Mouse (Mus musculus) embryonic facial prominence, embryonic 12.5 days (tissue): ENCODE data around the gene Eps8l1. TPM values are rescaled to one million over a fixed set of nuclear protein-coding genes. Genes with fewer than 3 reads are reported as not detected.
A peak's percentile ranks its signal among the peaks of the same experiment; 100 is the strongest.

Experiments
- ATAC-seq: fragments of 200-750 bp; cut with Nextera tagmentation; 2 replicates; pipeline ENCODE4 v1.8.0; 2017; ENCODE audit not compliant: insufficient number of reproducible peaks, insufficient read depth, low FRiP score, low TSS enrichment
- H3K27ac ChIP-seq: fragments of 300-500 bp; sonication (generic); 2 replicates; pipeline ENCODE4 v1.5.1; 2016; ENCODE audit warnings: mild to moderate bottlenecking
- H3K27me3 ChIP-seq: fragments of 300-500 bp; sonication (generic); 2 replicates; pipeline ENCODE4 v1.6.1; 2016; ENCODE audit warnings: mild to moderate bottlenecking, moderate library complexity
- H3K36me3 ChIP-seq: fragments of 300-500 bp; sonication (generic); 2 replicates; pipeline ENCODE4 v1.6.1; 2016; ENCODE audit warnings: mild to moderate bottlenecking
- H3K4me1 ChIP-seq: fragments of 300-500 bp; sonication (generic); 2 replicates; pipeline ENCODE4 v1.6.1; 2016
- H3K4me2 ChIP-seq: fragments of 300-500 bp; sonication (generic); replicated peaks from 2 replicates; pipeline ENCODE4 v1.6.1; 2016; ENCODE audit warnings: mild to moderate bottlenecking, moderate library complexity
- H3K4me3 ChIP-seq: fragments of 300-500 bp; sonication (generic); 2 replicates; pipeline ENCODE4 v1.5.1; 2016; ENCODE audit warnings: mild to moderate bottlenecking
- H3K9ac ChIP-seq: fragments of 300-500 bp; sonication (generic); 2 replicates; pipeline ENCODE4 v1.6.1; 2016; ENCODE audit warnings: mild to moderate bottlenecking, moderate library complexity
- H3K9me3 ChIP-seq: fragments of 300-500 bp; sonication (generic); 2 replicates; pipeline ENCODE4 v1.6.1; 2016; ENCODE audit warnings: mild to moderate bottlenecking, moderate library complexity
- WGBS: fragments of 180-500 bp; shearing (Covaris S2); methylation state at CpG from one replicate; pipeline ENCODE4 v1.1.7; 2016; 5-methylcytosine and 5-hydroxymethylcytosine counted together
- polyA plus RNA-seq: library from polyadenylated mRNA; unstranded; fragments of >200 nt; fragmentation: Nextera tagmentation; extraction: Ambion mirVana; gene quantifications from 2 replicates; pipeline ENCODE4 v1.2.1, GENCODE M21; 2016

The Eps8l1 gene
- polyA plus RNA-seq, 1 experiment from 2014 or later: 7.3 TPM

- Histone ChIP-seq H3K36me3 (peaks cover 36% of the 10 kb centered on the region), H3K4me1 (peaks cover 12% of the 10 kb centered on the region), H3K27me3 (peaks cover 9% of the 10 kb centered on the region), H3K9ac (no peak overlapping the region), H3K27ac (no peak overlapping the region), H3K4me2 (peak overlapping the region; percentile 85; the same call in 1 of the 2 replicates), H3K4me3 (no peak overlapping the region), H3K9me3 (no peaks in the 10 kb centered on the region)
- WGBS: 29% methylated on average over 6 of the region's 6 CpGs
- no peak for ATAC-seq
Measured at GRCm38 (mm10) chr7:4479674-4480073, 19.2 kb downstream of the Eps8l1 start.

GRCm38 (mm10) chr7:4482281-4482680 lies 21.8 kb downstream of the Eps8l1 start:
- WGBS: 89% methylated on average over 12 of the region's 12 CpGs
- ATAC-seq: no peak
- H3K27ac ChIP-seq: no peak overlapping the region
- no peak overlapping the region for H3K9ac ChIP-seq
- no peaks in the 10 kb centered on the region for H3K9me3 ChIP-seq
- H3K27me3 ChIP-seq: no peaks in the 10 kb centered on the region
- no peak overlapping the region for H3K4me3 ChIP-seq
- H3K36me3 ChIP-seq: peaks cover 52% of the 10 kb centered on the region
- peaks cover 12% of the 10 kb centered on the region for H3K4me1 ChIP-seq
- H3K4me2 ChIP-seq: no peak overlapping the region

- Histone ChIP-seq H3K4me2 (no peak overlapping the region), H3K27me3 (no peaks in the 10 kb centered on the region), H3K9me3 (no peaks in the 10 kb centered on the region), H3K4me1 (no peaks in the 10 kb centered on the region), H3K4me3 (no peak overlapping the region), H3K9ac (no peak overlapping the region), H3K27ac (no peak overlapping the region), H3K36me3 (peaks cover 54% of the 10 kb centered on the region)
- ATAC-seq: no peak
- WGBS: 83% methylated on average over 6 of the region's 6 CpGs
Measured at GRCm38 (mm10) chr7:4491308-4491707, 30.8 kb downstream of the Eps8l1 start.

GRCm38 (mm10) chr7:4492284-4493224 lies 32.1 kb downstream of the Eps8l1 start:
- WGBS: 88% methylated on average over 13 of the region's 13 CpGs
- Histone ChIP-seq H3K9me3 (no peaks in the 10 kb centered on the region), H3K27me3 (no peaks in the 10 kb centered on the region), H3K4me1 (no peaks in the 10 kb centered on the region), H3K9ac (no peak overlapping the region), H3K4me2 (no peak overlapping the region), H3K36me3 (peaks cover 61% of the 10 kb centered on the region), H3K27ac (no peak overlapping the region), H3K4me3 (no peak overlapping the region)
- ATAC-seq: no peak

GRCm38 (mm10) chr7:4493991-4494390 lies 33.5 kb downstream of the Eps8l1 start:
- no peak overlapping the region for H3K27ac ChIP-seq
- H3K36me3 ChIP-seq: peaks cover 54% of the 10 kb centered on the region
- H3K9ac ChIP-seq: no peak overlapping the region
- H3K4me3 ChIP-seq: no peak overlapping the region
- H3K9me3 ChIP-seq: no peaks in the 10 kb centered on the region
- no peak overlapping the region for H3K4me2 ChIP-seq
- 76% methylated on average over 1 of the region's 1 CpGs for WGBS
- no peak for ATAC-seq
- peaks cover 11% of the 10 kb centered on the region for H3K4me1 ChIP-seq
- H3K27me3 ChIP-seq: no peaks in the 10 kb centered on the region

- no peak overlapping the region for H3K27ac ChIP-seq
- no peaks in the 10 kb centered on the region for H3K9me3 ChIP-seq
- no peaks in the 10 kb centered on the region for H3K27me3 ChIP-seq
- H3K4me1 ChIP-seq: peaks cover 30% of the 10 kb centered on the region
- peaks cover 43% of the 10 kb centered on the region for H3K36me3 ChIP-seq
- H3K4me3 ChIP-seq: no peak overlapping the region
- WGBS: 92% methylated on average over 3 of the region's 3 CpGs
- no peak overlapping the region for H3K4me2 ChIP-seq
- H3K9ac ChIP-seq: no peak overlapping the region
- no peak for ATAC-seq
Measured at GRCm38 (mm10) chr7:4496468-4496867, 36.0 kb downstream of the Eps8l1 start.

GRCm38 (mm10) chr7:4497271-4497903 lies 36.9 kb downstream of the Eps8l1 start:
- no peaks in the 10 kb centered on the region for H3K9me3 ChIP-seq
- H3K4me1 ChIP-seq: peaks cover 30% of the 10 kb centered on the region
- no peak overlapping the region for H3K27ac ChIP-seq
- H3K27me3 ChIP-seq: no peaks in the 10 kb centered on the region
- WGBS: 95% methylated on average over 9 of the region's 9 CpGs
- no peak overlapping the region for H3K4me2 ChIP-seq
- no peak overlapping the region for H3K4me3 ChIP-seq
- H3K9ac ChIP-seq: no peak overlapping the region
- peaks cover 43% of the 10 kb centered on the region for H3K36me3 ChIP-seq
- no peak for ATAC-seq

- WGBS: 26% methylated on average over 9 of the region's 9 CpGs
- H3K36me3 ChIP-seq: peaks cover 38% of the 10 kb centered on the region
- no peak overlapping the region for H3K9ac ChIP-seq
- H3K4me2 ChIP-seq: peak overlapping the region; percentile 29
- H3K27me3 ChIP-seq: no peaks in the 10 kb centered on the region
- H3K27ac ChIP-seq: no peak overlapping the region
- no peak for ATAC-seq
- peaks cover 30% of the 10 kb centered on the region for H3K4me1 ChIP-seq
- H3K4me3 ChIP-seq: 0 out of 2 replicates have a peak overlapping the region, but pooled peaks have one; percentile 5
- H3K9me3 ChIP-seq: no peaks in the 10 kb centered on the region
Measured at GRCm38 (mm10) chr7:4498251-4498650, 37.8 kb downstream of the Eps8l1 start.

- 93% methylated on average over 4 of the region's 4 CpGs for WGBS
- Histone ChIP-seq H3K36me3 (peaks cover 31% of the 10 kb centered on the region), H3K9me3 (no peaks in the 10 kb centered on the region), H3K9ac (peak overlapping the region; percentile 44; the same call in 1 of the 2 replicates), H3K4me2 (peak overlapping the region; percentile 29; the same call in 1 of the 2 replicates), H3K27me3 (no peaks in the 10 kb centered on the region), H3K27ac (no peak overlapping the region), H3K4me1 (peaks cover 30% of the 10 kb centered on the region), H3K4me3 (0 out of 2 replicates have a peak overlapping the region, but pooled peaks have one; percentile 5)
- no peak for ATAC-seq
Measured at GRCm38 (mm10) chr7:4499034-4499433, 38.6 kb downstream of the Eps8l1 start.

- peak overlapping the region; percentile 92 for H3K4me3 ChIP-seq
- ATAC-seq: peak; percentile 19
- H3K4me2 ChIP-seq: peak overlapping the region; percentile 86
- H3K36me3 ChIP-seq: peaks cover 12% of the 10 kb centered on the region
- peak overlapping the region; percentile 88 for H3K27ac ChIP-seq
- H3K27me3 ChIP-seq: no peaks in the 10 kb centered on the region
- H3K9ac ChIP-seq: peak overlapping the region; percentile 95
- peaks cover 30% of the 10 kb centered on the region for H3K4me1 ChIP-seq
- H3K9me3 ChIP-seq: no peaks in the 10 kb centered on the region
- under 1% methylated on average over 44 of the region's 52 CpGs for WGBS
Measured at GRCm38 (mm10) chr7:4500892-4501471, 40.5 kb downstream of the Eps8l1 start.

GRCm38 (mm10) chr7:4501558-4502397 lies 41.3 kb downstream of the Eps8l1 start, which contains the start of gene Ppp1r12c:
Ppp1r12c (minus strand) TSS chr7:4501680.
- Histone ChIP-seq H3K4me1 (peaks cover 30% of the 10 kb centered on the region), H3K9ac (peak within 1 kb of the TSS; percentile 95), H3K4me2 (peak within 1 kb of the TSS; percentile 86), H3K4me3 (peak within 1 kb of the TSS; percentile 92), H3K27ac (peak within 1 kb of the TSS; percentile 88), H3K27me3 (no peaks in the 10 kb centered on the region), H3K36me3 (peaks cover 4% of the 10 kb centered on the region; the same call in 1 of the 2 replicates), H3K9me3 (no peaks in the 10 kb centered on the region)
- under 1% methylated on average over 62 of the region's 62 CpGs for WGBS
- ATAC-seq: peak; percentile 85
